Mouse (Mus musculus): ENCODE results near the gene Fam234b. TPM values are rescaled to one million over a fixed set of nuclear protein-coding genes. Genes with fewer than 3 reads are reported as not detected.

Fam234b gene
- total and polyA plus RNA-seq, 2 experiments from 2014 or later, result 90.5 to 114 TPM

DNA sequence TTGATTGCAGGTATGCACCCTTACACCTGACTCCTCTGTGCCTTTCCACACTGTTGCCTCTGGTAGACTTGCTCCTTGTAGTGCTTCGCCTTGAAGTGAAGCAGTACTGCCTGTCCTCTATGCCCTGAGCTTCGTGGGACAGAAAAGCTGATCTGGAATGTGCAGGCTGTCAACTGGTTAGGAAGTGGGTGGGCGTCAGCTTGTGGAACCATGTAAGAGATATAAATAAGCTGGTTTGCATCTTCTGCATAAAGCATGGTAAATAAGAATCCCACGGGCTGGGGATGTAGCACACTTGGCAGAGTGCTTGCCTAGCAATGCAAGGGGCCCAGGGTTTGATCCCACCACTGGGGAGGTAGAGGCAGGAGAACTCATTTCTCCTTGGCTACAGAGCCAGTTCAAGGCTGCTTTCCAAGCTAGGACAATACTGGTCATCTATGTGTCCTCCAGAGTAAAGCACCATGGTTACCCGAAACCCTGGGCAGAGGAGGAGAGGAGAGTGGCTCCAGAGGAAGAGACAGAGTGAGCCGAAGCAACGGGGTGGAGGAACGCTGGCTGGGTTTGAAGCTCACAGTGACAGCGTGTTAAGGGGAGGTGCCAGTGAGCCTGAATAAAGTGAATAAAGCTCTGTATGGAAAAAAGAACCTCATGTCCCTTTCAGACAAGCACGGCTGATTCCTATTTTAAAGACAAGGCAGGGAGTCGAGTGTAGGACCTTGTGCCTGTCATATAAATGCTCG, 34.8 kb downstream of the Fam234b start:
- DNase-seq (ENCODE audit: low spot score) (no peak), ATAC-seq (ENCODE audit: low FRiP score) (no peak)
- WGBS, result 50% methylated on average over 12 of the region's 12 CpGs
- Histone ChIP-seq H3K36me3 (ENCODE audit: insufficient read depth, low read length) (peaks cover 52% of the 10 kb centered on the region), H3K4me2 (ENCODE audit: low read depth, low read length, poor library complexity, severe bottlenecking) (no peak overlapping the region), H3K4me1 (ENCODE audit: insufficient read depth, low read length) (no peaks in the 10 kb centered on the region), H3K27me3 (ENCODE audit: insufficient read depth, low read length) (no peaks in the 10 kb centered on the region), H3K4me3 (ENCODE audit: low read depth, low read length) (no peak overlapping the region), H3K27ac (ENCODE audit: low read depth, low read length) (no peak overlapping the region), H3K9ac (replicated peaks; ENCODE audit: low read length, poor library complexity, severe bottlenecking) (no peak overlapping the region), H3K9me3 (ENCODE audit: low read length) (no peaks in the 10 kb centered on the region)
- no peak for TF ChIP-seq CTCF (IDR thresholded peaks at IDR 0.05)

- no peak for TF ChIP-seq CTCF (IDR thresholded peaks at IDR 0.05)
- Histone ChIP-seq H3K27ac (ENCODE audit: low read depth, low read length) (no peak overlapping the region), H3K4me3 (ENCODE audit: low read depth, low read length) (no peak overlapping the region), H3K27me3 (ENCODE audit: insufficient read depth, low read length) (no peaks in the 10 kb centered on the region), H3K4me2 (ENCODE audit: low read depth, low read length, poor library complexity, severe bottlenecking) (no peak overlapping the region), H3K9me3 (ENCODE audit: low read length) (no peaks in the 10 kb centered on the region), H3K36me3 (ENCODE audit: insufficient read depth, low read length) (peaks cover 39% of the 10 kb centered on the region), H3K4me1 (ENCODE audit: insufficient read depth, low read length) (no peaks in the 10 kb centered on the region), H3K9ac (replicated peaks; ENCODE audit: low read length, poor library complexity, severe bottlenecking) (no peak overlapping the region)
- 97% methylated on average over 3 of the region's 3 CpGs for WGBS
- DNase-seq (ENCODE audit: low spot score) (no peak), ATAC-seq (ENCODE audit: low FRiP score) (no peak)
Measured at GRCm38 (mm10) chr6:135235742-135236141, 38.0 kb downstream of the Fam234b start.

GRCm38 (mm10) chr6:135236576-135236975, 38.8 kb downstream of the Fam234b start:
- Histone ChIP-seq H3K4me1 (ENCODE audit: insufficient read depth, low read length) (no peaks in the 10 kb centered on the region), H3K36me3 (ENCODE audit: insufficient read depth, low read length) (peaks cover 39% of the 10 kb centered on the region), H3K9ac (replicated peaks; ENCODE audit: low read length, poor library complexity, severe bottlenecking) (no peak overlapping the region), H3K4me2 (ENCODE audit: low read depth, low read length, poor library complexity, severe bottlenecking) (no peak overlapping the region), H3K27ac (ENCODE audit: low read depth, low read length) (no peak overlapping the region), H3K9me3 (ENCODE audit: low read length) (no peaks in the 10 kb centered on the region), H3K4me3 (ENCODE audit: low read depth, low read length) (no peak overlapping the region), H3K27me3 (ENCODE audit: insufficient read depth, low read length) (no peaks in the 10 kb centered on the region)
- peak; percentile 49 for TF ChIP-seq CTCF (IDR thresholded peaks at IDR 0.05)
- ATAC-seq (ENCODE audit: low FRiP score) (no peak), DNase-seq (ENCODE audit: low spot score) (no peak)
- 92% methylated on average over 3 of the region's 3 CpGs for WGBS

DNA sequence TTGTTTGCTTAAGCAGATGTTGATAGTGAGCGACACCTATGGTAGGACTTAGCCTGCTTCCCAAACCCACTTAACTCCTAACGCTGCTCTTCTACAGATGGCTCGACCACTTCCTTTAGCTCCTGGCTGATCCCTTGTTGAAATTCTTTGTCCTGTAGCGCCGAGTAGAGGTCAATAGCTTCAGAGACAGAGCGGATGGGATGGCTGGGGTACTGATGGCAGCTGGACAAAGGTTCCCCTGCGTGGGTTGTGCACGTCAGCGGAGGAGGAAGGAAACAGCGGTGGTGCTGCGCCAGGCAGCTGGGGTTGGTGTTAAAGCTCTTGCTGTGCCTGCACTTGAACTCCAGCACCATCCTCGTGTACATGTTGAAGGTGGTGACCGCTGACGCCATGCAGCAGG, 39.5 kb downstream of the Fam234b start:
- DNase-seq (ENCODE audit: low spot score) (no peak), ATAC-seq (ENCODE audit: low FRiP score) (no peak)
- Histone ChIP-seq H3K4me3 (ENCODE audit: low read depth, low read length) (no peak overlapping the region), H3K27ac (ENCODE audit: low read depth, low read length) (no peak overlapping the region), H3K36me3 (ENCODE audit: insufficient read depth, low read length) (peaks cover 35% of the 10 kb centered on the region), H3K4me2 (ENCODE audit: low read depth, low read length, poor library complexity, severe bottlenecking) (no peak overlapping the region), H3K27me3 (ENCODE audit: insufficient read depth, low read length) (no peaks in the 10 kb centered on the region), H3K9ac (replicated peaks; ENCODE audit: low read length, poor library complexity, severe bottlenecking) (no peak overlapping the region), H3K9me3 (ENCODE audit: low read length) (no peaks in the 10 kb centered on the region), H3K4me1 (ENCODE audit: insufficient read depth, low read length) (no peaks in the 10 kb centered on the region)
- TF ChIP-seq CTCF (IDR thresholded peaks at IDR 0.05), result no peak
- WGBS, result 77% methylated on average over 14 of the region's 14 CpGs

- Histone ChIP-seq H3K4me3 (ENCODE audit: low read depth, low read length) (no peak overlapping the region), H3K27me3 (ENCODE audit: insufficient read depth, low read length) (no peaks in the 10 kb centered on the region), H3K9me3 (ENCODE audit: low read length) (no peaks in the 10 kb centered on the region), H3K27ac (ENCODE audit: low read depth, low read length) (no peak overlapping the region), H3K4me2 (ENCODE audit: low read depth, low read length, poor library complexity, severe bottlenecking) (no peak overlapping the region), H3K4me1 (ENCODE audit: insufficient read depth, low read length) (no peaks in the 10 kb centered on the region), H3K9ac (replicated peaks; ENCODE audit: low read length, poor library complexity, severe bottlenecking) (no peak overlapping the region), H3K36me3 (ENCODE audit: insufficient read depth, low read length) (peaks cover 31% of the 10 kb centered on the region)
- ATAC-seq (ENCODE audit: low FRiP score), result no peak
- DNase-seq (ENCODE audit: low spot score), result no peak
- 52% methylated on average over 4 of the region's 4 CpGs for WGBS
- TF ChIP-seq CTCF (IDR thresholded peaks at IDR 0.05), result no peak
Measured at GRCm38 (mm10) chr6:135238211-135238610, 40.4 kb downstream of the Fam234b start.

- Histone ChIP-seq H3K27ac (ENCODE audit: low read depth, low read length) (no peak overlapping the region), H3K4me1 (ENCODE audit: insufficient read depth, low read length) (no peaks in the 10 kb centered on the region), H3K9me3 (ENCODE audit: low read length) (no peaks in the 10 kb centered on the region), H3K4me2 (ENCODE audit: low read depth, low read length, poor library complexity, severe bottlenecking) (no peak overlapping the region), H3K27me3 (ENCODE audit: insufficient read depth, low read length) (no peaks in the 10 kb centered on the region), H3K4me3 (ENCODE audit: low read depth, low read length) (no peak overlapping the region), H3K9ac (replicated peaks; ENCODE audit: low read length, poor library complexity, severe bottlenecking) (no peak overlapping the region), H3K36me3 (ENCODE audit: insufficient read depth, low read length) (peaks cover 19% of the 10 kb centered on the region)
- DNase-seq (ENCODE audit: low spot score), result no peak
- WGBS, result 93% methylated on average over 8 of the region's 8 CpGs
- TF ChIP-seq CTCF (IDR thresholded peaks at IDR 0.05), result no peak
- ATAC-seq (ENCODE audit: low FRiP score), result no peak
Measured at GRCm38 (mm10) chr6:135240361-135240760, 42.6 kb downstream of the Fam234b start.
